Mouse (Mus musculus): ENCODE data around the gene Npas1. TPM values are rescaled to one million over a fixed set of nuclear protein-coding genes. Genes with fewer than 3 reads are reported as not detected.
A peak's percentile ranks its signal among the peaks of the same experiment; 100 is the strongest.

Gene Npas1
- total and polyA plus RNA-seq, 3 experiments = not detected

DNA sequence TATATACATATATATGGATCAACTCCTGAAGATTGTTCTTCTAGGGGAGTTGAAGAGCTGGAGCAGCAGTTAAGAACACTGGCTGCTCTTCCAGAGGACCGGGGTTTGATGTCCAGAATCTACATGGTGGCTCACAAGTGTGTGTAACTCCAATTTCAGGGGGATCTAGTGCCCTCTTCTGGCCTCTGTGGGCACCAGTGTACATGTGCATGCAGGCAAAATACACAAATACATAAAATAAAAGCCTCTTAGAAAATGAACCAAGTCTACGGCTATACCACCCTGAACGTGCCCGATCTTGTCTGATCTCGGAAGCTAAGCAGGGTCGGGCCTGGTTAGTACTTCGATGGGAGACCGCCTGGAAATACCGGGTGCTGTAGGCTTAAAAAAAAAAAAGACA is 6.0 kb downstream of the Npas1 start:
- peak; percentile 17 for DNase-seq

DNA sequence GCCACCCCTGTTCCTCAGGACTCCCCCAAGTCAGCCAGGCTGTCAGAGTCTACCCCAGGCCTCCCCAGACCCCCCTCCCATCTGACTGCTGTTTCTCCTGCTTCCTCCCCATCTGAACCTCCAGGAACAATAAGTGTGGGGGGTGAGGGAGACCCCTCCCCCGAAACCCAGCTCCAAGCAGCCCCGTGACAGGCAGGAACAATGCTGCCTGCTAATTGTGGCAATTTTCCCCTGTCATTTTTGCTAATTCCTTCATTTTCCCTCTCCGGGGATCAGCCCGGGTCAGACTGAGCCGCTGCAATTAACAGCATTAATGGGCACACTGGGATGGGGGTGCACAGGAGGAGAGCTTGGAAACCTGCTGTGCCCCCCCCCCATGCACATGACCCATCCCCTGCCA is 9.4 kb downstream of the Npas1 start:
- no peak for DNase-seq

DNA sequence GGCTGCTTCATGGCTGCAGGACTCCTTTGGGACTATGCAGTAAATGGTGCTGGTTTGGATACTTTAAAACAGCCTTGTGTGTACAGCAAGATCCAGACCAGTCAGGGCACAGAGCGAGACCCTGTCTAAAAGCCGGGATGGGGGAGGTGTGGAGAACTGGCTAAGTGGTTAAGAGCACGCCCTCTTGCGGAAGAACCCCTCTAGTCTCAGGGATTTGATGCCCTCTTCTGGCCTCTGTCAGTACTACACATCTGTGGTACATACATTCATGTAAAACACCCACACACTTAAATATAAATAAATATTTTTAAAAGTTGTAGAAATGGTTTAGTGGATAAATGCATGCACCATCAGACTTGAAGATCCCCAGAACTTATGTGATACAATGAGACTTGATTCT is 11.0 kb downstream of the Npas1 start:
- DNase-seq = no peak

DNA sequence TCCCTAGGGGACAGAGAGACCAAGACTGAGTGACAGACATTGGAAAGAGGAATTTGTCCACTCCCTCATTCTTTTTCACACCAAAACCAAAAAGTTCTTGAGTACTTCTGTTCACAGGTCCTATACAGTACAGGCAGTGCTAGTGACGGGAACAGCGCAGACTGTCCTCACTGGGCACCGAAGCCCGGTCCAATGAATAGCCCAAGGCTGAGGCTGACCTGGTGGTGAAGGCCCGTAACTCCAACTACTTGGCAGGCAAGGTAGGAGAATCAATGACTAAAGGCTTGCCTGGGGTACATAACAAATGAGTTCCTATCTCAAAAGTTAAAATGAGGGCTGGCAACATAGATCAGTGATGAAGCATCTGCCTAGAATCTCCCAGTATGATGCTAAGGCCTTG is 12.0 kb downstream of the Npas1 start:
- DNase-seq = no peak

DNA sequence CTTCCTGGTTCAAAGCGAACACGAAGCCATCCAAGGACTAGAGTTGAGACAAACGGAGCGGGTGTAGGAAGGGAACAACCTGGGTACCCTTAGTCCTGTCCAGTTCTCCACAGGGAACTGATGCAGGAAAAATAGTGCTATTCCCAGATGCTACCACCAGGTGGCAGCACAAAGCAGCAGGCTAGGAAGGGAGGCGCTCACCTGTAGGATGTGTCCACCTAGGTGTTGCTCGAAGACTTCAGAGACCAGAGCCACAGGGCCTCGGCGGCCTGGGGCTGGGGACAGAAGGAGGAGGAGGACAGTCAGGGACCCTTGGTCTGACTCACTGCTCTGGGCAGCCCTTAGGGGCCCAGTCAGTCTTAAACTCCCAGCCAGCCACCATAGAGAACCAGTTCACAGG is 12.4 kb downstream of the Npas1 start:
- DNase-seq = peak; percentile 67

DNA sequence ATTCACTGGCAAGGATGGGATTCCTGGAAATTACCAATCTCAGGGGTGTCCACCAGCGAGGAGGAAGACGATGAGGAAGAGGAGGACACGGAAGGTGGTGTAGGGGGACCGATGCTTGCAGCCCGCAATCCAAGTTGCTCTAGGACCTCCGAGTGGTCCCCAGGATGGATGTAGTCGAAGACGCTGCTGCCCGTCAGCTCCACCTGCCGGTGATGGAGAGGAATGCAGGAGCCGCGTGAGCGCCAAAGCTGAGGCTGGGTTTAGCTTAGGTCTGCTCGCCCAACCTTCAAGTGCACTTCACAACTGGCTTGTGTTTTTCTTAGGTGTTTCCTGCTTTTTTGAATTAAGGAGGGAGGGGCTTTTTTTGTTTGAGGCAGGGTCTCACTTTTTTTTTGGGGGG is 14.3 kb downstream of the Npas1 start:
- peak; percentile 79 for DNase-seq

DNA sequence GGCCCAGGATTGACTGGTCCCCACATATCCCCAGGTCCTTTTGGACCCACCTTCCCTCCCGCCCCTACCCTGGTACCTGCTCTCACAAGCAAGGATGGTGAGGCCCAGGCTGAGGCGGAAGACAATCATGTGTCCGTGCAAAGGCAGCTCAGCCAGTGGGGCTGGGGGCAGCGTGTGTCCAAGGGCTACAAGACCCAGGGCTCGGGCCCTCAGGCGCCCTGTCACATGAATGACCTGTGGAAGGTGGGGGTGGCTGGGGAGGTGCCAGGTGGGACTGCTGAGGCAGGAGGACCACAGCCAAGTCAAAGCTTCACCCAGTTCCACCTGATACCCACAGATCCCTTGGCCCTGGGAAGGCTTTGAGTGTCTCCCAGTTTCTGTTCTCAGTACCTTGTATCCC is 15.8 kb downstream of the Npas1 start:
- DNase-seq = no peak

DNA sequence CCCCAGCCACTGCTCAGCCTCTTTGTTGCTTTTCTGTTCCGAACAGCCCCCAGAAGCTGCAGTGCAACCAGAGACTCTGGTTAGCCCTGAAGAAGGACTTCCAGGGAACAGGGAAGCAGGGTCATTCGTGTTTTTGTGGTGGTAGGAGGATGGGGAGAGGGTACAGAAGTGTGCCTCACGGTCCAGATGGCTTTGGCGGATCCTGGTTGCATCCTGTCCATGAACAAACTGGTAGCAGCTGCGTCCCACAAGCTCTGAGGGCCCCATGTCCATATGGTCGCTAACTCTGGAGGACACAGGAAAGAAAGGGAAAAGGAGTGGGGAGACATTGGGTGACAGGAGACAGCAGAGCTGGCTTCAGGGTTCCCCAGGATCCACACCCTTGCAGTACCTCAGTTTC is 16.4 kb downstream of the Npas1 start:
- no peak for DNase-seq

DNA sequence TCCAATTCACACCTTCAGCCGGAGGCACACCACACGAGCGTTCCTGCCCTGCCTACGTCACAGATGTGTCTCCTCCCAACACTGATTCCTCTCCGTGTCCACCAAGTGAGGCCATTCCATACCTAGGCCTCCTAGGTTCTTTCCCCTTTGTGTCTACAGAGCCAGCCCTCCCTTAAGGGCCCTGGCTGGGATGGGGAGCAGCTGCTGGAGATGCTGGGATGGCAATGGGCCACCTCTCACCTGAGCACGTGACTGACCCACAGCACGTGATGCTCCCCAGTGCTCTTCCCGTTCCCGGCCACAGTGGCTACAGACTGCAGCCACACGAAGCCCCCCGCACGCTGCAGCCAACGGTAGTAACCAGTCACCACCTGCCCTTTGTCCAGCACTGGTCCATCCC is 17.0 kb downstream of the Npas1 start:
- no peak for DNase-seq

DNA sequence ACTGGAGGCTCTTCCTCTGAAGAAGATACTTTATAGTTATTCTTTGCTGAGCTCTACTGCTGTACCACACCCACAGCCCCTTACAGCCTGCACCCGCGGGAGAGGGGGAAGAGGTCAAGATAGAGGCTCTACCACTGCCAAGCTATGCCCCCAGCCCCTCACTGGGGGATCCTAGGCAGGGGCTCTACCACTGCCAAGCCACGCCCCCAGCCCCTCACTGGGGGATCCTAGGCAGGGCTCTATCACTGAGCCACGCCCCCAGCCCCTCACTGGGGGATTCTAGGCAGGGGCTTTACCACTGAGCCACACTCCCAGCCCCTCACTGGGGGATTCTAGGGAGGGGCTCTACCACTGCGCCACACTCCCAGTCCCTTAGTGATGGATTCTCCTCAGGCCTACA is 21.2 kb downstream of the Npas1 start:
- no peak for DNase-seq

DNA sequence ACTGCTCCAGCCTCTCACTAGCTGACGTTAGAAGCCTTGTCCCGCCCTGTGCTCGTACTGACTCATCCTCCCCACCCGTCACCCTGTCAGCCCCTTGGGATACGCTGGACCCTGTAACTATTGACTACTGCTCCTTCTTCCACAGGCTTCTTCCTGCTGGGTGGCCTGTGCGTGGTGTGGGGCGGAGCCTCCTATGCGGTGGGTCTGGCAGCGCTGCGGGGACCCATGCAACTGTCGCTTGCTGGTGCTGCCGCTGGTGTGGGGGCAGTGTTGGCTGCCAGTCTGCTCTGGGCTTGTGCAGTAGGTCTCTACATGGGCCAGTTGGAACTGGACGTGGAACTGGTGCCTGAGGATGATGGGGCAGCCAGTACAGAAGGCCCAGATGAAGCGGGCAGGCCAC is 22.5 kb downstream of the Npas1 start:
- no peak for DNase-seq

DNA sequence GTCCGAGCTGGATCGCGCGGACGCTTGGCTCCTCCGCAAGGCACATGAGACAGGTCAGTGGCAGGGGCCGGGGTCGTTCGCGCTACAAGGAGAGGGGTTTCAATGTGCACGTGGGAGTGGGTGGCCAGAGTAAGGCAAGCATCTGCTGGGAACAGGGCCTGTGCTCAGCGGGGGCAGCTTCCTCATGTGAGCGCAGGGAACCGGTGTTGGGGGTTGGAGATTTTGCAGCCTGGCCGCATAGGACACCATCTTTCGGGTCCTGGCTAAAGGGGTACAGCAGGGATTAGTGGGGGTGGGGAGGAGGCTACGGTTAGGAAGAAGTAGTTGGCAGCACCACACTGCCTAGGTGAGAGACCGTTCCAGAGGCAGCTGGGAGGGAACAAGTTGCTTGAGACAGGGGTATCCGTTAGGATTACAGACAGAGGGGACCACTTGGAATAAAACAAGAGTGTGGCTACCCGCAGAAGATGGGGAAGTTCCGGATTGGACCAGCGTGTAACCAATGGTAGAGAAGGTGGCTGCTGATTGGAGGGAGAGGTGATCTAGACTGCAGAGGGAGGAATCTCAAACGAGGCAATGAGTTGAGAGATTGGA is 24.3 kb downstream of the Npas1 start:
- DNase-seq = peak; percentile 70

DNA sequence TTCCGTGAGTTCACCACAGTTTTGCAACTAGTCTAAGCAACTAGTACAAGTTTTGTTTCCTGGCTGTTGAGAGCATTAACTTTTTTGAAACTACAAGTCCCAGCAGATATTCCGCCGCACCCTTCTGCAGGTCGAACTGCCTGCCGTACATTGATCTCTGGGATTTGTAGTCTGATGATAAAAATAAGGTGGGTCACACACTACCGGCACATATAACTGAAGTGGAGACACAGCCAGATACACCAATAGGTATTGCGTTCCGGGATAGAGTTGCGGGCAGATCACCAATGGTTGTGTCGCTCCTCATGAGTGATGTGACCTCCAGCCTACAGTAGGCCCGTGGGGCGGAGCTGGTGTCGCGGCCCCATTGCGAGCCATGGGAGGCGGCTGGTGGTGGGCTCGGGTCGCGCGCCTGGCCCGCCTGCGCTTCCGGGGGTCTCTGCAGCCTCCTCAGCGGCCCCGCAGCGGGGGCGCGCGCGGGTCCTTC is 24.9 kb downstream of the Npas1 start, which contains the start of gene Tmem160:
Tmem160 (plus strand) TSS at position 193 of the 487 bp plus-strand sequence.
- DNase-seq = peak; percentile 95

DNA sequence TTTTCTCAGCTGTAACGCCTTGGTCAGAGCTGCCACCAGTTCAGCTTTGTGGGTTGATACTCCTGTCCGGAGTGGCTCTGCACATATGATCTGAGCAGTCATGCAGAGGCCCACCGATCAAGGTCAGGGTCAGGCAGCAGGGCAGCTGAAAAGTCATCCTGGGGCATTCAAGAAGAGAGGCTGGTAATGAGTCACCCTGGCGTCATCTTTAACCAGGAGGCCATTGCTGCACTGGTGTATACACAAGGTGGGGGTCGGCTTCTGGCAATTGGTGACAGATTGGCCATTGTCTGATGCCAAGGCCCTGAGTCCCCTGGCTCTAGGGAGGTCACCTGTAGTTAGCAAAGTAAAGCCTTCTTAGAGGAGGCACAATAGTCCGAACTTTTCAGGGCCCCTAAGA is 25.9 kb downstream of the Npas1 start:
- DNase-seq = peak; percentile 84

DNA sequence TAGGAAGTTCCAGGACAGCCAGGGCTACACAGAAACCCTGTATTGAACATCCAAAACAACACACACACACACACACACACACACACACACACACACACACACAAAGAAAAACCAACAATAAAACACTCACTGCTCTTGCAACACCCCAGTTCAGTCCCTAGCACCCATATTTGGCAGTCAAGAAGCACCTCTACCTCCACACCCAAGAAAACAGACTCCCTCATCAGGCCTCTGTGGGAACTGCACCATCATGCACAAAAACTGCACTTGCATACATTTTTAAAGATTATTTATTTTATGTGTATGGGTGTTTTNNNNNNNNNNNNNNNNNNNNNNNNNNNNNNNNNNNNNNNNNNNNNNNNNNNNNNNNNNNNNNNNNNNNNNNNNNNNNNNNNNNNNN is 36.3 kb downstream of the Npas1 start:
- no peak for DNase-seq

DNA sequence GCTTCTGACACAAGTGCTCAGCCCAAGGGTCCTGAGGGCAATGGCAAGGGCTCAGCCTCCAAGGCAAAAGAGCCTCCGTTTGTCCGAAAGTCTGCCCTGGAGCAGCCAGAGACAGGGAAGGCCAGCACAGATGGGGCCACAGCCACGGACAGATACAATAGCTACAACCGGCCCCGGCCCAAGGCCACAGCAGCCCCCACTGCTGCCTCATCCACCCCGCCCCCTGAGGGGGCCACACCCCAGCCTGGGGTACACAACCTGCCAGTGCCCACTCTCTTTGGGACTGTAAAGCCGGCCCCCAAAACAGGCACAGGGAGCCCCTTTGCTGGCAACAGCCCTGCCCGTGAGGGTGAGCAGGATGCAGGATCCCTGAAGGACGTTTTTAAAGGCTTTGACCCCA is 42.4 kb downstream of the Npas1 start:
- DNase-seq = no peak

DNA sequence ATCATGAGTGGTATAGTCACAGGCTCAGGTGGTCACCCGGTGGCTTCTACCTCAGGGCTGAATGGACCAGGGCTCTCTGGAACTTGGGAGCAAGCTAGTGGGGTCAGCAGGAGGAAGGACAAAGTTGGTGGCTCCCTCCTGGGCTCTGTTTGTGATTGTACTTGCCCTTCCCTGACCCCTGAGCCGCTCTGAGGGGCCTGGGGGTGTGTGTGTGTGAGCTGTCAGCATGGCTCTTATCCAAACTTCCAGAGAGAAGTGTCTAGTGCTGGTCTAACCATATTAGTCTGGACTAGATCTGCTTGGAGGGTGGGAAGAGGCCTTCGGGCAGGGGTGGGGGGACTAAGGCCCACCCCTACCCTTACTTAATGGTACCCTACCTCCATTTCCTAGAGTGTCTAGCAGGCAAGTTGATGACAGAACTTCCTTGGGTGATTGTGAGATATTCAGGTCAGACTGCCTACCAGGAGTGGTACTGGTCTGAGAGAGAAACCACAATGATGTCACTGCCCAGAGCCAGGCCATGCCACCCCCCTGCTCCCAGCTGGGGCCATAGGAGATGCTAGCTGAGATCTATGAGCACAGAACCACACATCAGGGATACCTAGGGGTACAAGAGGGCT is 44.1 kb downstream of the Npas1 start:
- no peak for DNase-seq

DNA sequence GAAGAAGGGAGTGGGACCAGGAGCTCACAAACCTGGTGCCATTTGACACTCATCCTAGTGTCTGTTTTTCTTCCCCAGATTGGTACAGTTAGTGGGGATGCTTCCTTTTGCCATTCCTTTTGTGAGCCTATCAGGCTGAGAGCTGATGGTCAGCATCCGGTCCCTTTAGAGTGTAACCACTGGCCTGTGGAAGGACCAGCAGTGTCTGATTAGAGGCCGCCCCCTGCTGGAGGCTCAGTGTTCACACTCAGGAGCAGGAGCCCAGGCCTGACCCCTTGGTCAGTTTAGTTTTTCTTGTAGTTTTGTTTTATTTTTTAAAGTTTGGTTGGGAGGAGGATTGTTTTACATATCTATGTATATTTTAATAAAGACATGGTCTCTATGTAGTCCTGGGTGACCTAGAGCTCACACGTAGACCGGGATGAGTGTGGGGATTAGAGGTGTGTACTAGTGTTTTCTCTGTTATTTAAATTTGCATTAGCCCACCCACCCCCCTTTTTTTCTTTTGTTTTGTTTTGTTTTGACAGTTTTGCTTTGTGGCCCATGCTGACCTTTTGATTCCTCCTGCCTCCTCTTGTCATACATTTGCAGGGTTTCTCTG is 51.3 kb downstream of the Npas1 start:
- peak; percentile 86 for DNase-seq

DNA sequence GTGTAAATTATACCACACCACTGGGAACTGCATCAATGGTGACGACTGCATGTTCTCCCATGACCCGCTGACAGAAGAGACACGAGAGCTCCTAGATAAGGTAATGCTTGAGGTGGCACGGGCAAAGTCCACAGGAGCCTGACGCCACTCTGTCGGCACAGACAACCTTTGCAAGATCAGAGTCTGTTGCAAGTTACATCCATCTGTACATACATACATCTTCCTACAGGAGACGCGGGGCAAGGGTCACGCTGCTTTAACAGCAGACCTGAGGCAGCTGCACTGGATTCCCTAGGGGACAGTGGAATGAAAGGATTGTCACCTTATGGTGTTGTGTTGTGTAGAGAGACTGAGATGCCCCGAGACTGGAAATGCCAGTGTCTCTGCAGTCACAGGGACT is 51.8 kb downstream of the Npas1 start:
- no peak for DNase-seq

DNA sequence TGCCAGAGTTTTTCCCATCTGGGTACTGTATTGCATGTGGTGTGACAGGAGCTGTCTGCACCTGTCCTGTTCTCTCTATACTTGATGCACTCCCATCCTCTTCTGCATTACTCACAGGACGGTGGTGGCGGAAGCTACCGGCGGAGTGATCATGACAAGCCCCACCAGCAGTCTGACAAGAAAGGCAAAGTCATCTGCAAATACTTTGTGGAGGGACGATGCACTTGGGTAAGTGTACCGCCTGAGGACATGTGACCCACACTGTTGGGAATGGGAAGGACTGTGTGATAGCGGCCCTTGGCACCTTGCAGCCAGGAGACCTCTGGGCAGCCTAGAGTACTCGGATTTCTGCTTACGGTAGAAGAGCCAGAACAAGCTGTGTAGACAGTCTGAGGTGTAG is 53.8 kb downstream of the Npas1 start:
- no peak for DNase-seq

DNA sequence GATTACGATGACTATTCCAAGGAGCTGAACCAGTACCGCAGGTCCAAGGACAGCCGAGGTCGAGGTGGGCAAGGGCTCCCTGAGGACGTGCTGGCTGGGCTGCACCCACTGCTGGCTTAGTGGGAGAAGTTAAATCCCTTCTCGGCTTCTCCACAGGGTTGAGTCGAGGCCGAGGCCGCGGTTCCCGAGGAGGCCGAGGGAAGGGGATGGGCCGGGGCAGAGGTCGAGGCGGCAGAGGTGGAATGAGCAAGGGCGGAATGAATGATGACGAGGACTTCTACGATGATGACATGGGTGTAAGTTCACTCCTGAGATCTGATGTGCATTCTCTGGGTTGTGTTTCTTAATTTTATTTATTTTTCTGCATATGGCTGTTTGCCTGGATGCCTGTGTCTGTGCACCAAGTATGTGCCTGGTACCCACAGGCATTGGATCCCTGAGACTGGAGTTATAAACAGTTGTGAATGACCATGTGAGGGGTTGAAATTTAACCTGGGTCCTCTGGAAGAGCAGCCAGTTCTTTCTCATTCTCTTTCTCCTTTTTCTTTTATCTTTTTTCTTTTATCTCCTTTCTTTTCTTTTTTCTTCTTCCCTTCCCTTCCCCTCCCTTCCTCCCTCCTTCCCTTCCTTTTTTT is 55.2 kb downstream of the Npas1 start:
- no peak for DNase-seq

DNA sequence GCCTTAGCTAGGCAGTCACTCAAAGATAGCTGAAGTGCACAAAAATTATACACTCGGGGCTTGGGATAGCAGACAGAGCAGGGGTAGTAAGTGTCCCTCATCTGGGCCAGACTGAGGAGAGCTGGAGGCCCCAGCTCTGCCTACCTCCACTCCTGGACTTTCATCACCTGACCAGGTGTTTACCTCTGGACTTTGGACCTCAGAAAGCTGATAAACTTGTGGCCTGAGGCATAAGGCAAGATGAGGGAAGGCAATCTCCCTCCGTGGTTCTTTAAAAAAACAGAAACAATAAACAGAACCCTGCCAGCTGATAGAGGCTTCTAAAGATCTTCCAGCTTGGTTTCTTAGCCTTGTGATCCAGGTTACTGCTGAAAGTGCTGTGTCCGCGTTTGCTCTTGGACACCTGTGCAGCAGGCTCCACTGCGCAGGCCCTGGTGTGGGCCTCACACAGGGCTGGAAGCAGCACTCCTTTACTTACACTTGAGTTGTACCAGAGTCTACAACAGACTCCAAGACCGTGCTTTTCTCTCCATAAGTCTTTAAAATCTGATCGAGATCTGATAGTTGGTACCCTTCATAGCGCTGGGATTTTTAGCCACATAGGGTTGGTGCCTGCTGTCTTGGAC is 56.9 kb downstream of the Npas1 start:
- DNase-seq = no peak

DNA sequence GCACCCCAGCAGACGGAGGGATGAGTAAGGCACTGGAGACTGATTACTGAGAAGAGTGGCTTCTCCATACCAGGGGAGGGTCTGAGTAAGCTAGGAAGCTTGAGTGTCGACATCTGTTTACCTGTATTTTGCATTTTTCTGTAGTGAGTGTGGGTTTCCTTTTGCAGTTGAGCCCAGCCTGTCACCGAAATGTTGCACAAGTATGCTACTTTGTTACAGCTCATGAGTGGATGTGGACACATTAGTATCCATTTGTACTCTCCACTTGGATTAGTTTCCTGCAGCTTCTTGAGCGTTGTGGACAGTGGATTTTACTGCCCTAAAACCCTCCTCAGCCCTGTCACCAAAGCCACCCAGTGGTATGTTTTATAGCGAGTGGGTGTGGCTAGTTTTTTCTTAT is 58.8 kb downstream of the Npas1 start:
- DNase-seq = no peak

All from adrenal gland, adult 2 months (tissue).